Mouse (Mus musculus) thymus, postnatal 10 days (tissue): ENCODE results near the gene Mmp11.
A peak's percentile ranks its signal among the peaks of the same experiment; 100 is the strongest.

ENCODE experiments used
- DNase-seq, 2 experiments: peaks; one replicate each; pipeline ENCODE4 v3.0.0; 2021; ENCODE audit warnings: low spot score in 2 of 2

Mmp11 gene

DNA sequence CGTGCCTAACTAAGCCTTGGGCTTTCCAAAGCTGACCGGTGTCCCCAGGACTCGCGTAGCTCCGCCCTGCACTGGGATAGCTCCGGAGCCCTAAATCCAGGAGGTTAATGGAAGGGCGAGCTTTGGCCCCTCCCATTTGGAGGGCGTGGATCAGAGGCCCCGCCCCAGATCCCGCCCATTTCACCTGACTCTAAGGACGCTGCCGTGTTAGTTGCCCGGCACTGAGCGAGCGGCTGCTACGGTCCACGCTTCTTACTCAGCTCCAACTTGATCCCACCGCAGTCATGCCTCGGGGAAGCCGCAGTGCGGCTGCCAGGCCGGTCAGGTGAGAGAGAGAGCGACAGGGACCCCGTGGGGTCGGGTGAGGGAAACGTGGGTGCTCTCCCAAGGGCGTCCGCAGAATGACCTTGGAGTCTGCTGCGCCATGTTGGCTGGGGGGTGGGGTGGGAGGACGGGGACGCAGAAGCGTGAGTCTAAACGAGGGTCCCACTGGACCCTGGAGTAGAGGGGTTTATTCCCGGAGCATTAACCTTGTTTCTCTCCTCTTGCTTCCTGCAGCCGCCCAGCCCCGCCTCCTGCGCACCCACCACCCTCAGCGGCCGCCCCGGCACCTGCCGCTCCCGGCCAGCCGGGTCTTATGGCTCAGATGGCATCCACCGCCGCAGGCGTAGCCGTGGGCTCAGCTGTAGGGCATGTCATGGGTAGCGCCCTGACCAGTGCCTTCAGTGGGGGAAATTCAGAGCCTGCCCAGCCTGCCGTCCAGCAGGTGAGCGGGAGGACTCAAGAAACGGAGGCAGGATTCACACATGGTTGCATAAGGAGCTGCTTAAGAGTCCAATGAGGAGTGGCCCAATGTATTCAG is at the start of gene Mmp11:
Gene Mmp11 (minus strand): TSS at position 817 of the 862 bp plus-strand sequence.
- peak; percentile 43 to 44 for DNase-seq

DNA sequence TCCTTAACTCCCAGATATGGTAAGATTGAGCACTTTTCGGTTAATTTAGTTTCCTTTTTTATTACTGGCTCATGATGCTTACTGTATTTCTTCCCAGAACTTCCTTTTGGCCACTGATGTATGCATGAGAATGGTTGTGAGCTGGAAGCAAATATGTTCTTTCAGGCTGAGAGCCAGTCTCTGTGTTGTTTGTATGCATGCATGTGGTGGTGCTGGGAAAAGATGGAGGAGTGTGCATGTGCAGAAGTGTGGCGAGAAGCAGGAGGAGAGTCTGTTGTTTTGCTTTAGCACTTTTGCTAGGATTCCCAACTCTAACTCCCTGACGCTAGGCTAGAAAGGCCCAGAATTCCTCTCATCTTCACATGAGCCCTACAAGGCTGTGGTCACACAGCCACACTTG is 43.1 kb upstream of the Mmp11 start:
- DNase-seq, result no peak

DNA sequence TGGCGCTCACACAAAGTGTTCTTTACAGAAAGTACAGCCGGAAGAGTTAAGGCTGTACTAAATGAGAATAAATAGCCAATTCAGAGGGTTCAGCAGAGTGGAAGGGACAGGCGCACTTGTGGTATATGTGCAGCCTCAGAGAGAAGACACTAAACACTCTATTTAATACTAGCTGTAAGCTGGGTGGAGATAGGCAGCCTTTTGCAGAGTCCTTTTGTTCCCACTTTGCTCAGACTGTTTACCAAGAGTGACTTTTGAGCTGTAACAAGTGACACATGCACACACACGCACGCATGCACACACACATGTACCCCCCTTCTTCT is 42.5 kb upstream of the Mmp11 start:
- no peak for DNase-seq

DNA sequence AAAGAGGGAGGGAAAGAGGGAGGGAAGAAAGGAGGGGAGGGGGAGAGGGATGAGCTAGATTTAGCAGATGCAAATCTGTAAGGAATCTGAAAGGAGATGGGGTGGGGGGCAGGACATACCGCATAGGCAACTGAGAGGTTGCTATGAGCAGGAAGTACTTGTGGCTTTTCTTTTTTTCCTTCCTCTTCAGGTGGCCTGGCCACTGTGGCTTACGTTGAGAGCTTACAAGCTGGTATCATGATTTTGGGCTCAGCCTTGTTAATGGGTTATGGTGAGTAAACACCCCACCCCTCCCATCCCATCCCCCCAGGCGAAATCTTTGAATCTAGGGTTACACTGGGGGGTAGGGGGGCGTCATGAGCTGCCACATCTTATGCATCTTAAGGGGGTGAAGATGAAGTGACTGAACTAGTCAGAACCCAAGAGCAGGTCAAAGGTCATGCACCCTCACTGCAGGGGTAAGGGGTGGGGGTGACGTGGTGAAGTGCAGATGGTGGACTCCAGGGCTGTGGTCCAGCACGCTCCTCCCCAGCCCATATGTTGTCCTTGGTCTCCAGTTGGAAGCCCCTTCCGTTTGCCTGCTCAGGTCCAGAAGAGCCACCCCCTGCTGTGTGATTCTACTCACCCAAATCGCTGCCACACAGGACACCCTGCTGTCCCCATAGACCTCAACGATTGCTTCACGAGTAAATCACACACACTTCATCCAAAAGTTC is 42.0 kb upstream of the Mmp11 start:
- no peak for DNase-seq

DNA sequence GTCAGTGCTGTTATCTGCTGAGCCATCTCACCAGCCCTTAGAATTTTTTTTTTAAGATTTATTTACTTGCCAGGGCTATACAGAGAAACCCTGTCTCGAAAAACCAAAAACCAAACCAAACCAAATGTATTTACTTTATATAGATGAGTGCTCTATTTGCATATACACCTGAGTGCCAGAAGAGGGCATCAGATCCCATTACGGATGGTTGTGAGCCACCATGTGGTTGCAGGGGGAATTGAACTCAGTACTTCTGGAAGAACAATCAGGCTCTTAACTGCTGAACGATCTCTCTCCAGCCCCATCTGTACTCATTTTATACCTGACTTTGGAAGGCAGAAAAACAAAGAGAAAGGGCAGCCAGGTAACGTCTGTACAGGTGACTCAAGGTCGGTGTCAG is 38.9 kb upstream of the Mmp11 start:
- peak in 1 of 2 experiments; percentile 21 for DNase-seq

DNA sequence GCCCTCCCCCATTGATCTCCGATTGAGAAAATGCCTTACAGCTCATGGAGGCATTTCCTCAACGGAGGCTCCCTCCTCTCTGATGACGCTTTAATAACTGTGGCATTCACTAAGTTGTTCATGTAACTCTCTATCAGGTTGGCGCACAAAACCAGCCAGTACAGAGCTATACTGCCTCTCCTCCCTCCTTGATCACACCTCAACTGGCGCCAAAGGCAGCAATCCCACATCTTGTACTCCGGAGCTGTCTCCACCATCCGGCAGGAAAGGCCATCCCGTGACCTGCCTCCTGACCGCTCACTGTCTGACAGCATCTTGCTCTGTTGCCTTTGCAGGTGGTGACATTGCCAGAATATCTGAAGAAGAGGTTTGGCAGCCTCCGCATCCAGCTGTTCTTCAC is 37.5 kb upstream of the Mmp11 start:
- DNase-seq, result no peak

DNA sequence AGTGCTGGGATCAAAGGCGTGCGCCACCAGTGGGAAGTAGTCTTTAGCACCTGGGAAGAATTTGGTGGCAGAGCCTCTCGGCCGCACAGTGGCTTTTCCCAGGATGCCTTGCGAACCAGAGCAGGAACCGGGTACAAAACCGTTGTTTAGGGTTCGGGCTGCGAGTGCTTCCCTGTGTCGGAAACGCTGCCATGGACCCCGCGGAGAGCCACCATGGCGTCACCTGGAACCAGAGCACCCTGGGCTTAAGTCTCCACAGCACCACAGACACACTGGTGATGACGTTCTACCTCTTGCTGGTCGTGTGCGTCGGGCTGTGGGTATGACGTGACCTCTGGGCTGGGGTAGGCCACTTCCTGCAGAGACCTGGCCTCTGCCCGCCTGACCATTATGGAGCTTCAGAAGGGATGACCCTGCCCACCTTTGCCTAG is 18.1 kb upstream of the Mmp11 start, which contains the start of gene Gm5134:
Gene Gm5134 (plus strand): TSS at position 134 of the 431 bp plus-strand sequence.
- peak in 1 of 2 experiments; percentile 24 for DNase-seq

DNA sequence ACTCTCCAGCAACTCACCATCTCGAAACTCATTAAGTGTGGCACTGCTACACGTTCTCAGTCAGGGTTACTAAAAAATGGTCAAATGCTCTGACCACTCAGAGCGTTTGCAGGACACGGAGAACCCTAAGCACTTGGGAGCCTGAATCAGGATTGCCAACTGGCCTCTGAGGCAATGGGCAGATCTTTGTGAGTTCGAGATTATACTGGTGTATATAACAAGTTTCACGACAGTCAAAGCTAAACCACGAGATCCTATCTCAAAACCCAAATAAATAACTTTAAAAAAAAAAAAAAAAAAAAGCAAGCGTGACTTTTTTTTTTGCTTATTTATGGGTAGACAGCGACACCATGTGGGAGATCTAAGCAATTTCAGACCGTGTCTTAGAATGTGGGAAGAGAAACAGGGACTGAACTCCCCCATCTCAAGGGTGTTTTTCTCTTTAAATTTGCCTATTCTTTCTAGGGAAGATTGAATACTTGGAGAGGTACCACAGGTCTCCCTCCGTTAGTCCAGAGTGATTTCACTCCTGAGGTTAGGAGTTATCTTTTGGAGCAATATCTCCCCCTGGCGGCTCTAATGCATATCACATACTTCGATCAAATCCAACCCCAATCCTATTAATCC is 15.2 kb upstream of the Mmp11 start:
- DNase-seq, result peak in 1 of 2 experiments; percentile 41

DNA sequence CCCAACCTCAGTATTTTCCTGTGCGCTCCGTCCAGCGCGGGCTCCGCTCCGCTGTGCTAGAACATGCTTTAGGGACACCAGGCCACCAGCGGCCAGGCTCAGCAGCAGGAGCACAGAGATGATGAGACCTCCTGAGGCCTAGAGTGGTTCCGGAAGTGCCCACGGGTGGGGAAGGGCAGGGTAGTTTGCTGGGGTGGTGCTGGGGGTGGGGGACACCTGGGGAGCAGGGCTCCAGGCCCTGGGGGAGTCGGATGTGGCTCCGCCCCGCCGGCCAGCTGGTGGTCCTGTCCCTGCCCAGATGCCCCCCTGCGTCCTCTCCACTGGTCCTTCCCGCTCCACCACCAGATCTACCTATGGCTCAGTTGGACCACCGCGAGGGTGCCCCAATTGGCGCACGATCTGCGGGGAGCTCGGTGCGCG is 14.5 kb upstream of the Mmp11 start:
- DNase-seq, result peak; percentile 24 to 40

DNA sequence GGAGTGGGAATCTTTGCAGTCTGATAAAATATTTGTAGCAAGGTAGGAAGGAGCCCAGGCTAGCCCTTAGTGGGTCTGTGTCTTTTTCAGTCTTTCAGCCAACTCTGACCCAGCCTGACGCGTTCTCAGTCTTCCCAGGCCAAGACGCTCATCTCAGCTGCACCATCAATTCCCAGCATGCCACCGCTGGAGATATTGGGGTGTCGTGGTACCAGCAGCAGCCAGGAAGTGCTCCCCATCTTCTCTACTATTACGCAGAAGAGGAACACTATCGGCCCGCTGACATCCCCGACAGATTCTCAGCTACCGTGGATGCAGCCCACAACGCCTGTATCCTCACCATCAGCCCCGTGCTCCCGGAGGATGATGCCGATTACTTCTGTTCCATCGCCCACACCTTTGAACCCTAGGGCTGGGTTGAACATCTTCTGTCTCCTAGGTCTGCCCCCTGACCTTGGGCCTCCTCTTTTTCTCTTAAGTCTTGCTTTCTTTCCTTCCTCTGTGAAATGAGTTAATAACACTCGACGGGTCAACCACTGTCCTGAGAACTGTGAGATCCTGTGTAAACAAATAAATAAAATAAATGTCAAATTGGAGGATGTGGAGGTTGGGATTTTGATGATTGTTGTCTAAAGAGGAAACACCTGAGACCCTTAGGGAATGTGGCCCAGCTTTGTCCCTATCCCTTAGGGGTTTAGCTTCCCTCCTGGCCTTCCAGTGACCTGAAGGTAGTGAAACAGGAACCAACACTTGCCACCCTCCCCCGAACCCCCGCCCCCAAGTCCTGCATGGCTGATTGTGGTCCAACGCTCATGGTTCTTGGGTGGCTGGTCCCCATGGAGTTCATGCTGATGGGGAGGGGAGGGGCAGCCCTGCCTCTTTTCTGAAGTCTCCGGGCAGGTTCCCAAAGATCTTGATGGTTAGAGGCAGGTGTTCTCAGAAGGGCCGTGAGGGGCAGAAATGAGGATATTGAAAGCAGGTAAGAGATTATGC is 13.1 kb upstream of the Mmp11 start:
- no peak for DNase-seq

DNA sequence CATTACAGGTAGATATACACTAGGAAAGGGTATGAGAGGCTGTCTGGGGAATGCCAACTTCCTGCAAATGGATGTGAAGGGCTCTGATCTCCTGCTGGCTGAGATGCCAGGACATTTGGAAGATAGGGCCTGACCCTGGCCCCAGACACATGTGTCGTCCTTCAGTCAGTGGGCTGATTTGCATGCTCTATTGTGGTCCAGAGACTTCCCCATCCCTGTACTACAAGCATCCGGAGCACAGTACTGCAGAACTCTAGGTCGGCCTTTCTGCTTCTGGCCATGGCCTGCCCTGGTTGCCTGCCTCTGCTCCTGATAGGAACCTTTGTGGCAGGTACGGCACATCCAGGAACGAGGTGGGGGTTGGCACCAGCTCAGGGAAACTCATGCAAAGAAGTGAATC is 11.8 kb upstream of the Mmp11 start:
- no peak for DNase-seq

DNA sequence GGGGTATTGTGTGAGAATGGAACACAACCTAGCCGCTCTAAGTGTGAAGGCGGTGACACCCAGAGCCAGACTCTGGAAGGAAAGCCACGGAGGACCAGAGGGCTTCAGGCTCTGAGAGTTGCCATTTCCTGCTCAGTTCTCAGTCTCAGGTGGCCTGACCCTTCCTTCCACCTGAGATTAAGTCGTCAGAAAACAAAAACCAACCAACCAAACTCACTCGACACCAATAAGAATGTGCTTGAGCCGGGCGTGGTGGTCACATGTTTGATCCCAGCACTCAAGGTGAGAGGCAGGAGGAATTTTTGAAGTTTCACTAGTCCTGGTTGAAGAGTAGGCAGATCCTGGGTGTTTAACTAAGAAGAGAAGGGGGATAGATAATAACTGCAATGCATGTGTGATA is 9.6 kb upstream of the Mmp11 start:
- no peak for DNase-seq

DNA sequence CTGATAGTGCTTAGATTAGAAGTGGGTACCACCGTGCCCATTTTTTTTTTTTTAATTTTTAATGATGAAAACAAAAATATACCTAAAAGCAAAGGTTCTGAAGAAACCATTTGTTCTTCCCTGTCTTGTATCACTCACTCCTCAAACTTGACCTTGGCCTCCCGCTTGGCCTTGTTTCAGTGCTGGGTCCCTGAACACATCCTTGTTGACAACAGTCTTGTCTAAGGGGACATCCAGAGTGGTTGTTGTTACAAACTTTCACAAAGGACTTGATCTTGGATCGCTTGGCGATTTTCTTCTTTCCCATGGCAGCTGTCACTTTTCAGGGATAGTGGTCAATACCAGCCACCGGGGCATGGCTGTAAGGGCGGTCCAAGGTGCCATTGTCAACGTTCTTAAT is 8.9 kb upstream of the Mmp11 start:
- DNase-seq, result no peak

DNA sequence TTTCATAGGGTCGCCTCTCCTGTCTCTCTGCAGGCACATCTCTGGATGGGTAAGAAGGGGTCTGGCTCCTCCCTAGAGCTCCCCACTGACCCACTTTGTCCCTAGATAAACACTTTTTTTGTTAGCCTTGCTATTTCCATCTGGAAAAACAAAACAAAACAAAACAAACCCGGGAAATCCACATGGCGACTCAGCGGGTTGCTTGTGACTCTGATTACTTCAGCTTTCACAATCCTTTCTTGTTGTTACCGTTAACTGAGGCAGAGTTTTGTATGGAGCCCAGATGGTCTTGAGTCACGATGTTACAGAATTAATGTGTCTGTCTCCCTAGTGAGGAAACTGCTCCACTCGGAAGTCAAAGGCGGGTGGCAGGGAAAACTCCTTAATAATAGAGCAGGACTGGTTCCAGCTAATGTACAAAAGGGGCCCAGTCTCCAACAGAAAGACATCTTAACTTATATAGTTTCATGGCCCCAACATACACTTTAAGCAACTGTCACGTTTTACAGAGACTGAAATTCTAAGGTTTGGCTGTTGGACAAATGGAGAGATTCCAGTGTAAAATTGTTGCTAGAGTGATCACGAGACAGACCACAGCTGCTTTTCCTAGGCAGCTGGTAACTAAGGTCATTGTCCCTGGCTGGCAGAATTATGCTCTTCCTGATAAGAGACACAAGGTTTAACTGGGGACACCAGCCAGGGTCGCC is 7.9 kb upstream of the Mmp11 start:
- no peak for DNase-seq

DNA sequence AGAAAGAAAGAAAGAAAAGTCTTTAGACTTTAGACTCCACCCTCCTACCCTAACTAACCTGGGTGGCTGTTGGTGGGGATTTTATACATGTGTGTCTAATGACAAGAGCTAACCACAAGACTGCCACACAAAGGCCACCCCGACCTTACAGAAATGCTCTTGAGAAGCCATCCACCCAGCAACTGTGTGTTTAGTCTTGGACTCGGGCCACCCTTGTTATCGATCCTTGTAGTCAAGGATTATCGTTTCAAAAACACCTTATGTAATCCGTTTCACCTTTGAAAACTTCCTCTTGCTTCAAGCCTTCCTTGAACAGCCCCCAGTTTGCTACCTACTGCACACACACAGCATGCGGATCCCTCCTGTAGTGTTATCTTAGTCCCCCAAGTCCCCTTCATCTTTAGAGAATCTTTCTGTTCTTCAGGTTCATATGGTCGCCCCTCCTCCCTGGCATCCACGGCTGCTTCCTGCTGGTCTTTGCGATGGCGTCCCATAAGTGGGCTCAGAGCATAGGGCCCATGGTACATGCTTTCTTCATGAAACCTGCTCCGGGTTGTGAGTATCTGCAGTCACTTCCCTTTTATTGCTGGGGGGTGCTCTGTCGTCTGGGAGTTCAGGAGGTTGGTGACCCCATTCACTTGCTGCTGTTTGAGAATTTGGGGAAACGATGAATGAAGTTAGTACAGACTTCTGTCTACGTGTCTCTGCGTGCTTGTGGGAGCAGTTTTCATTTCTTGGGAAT is 6.6 kb upstream of the Mmp11 start, which contains the start of gene Vpreb3:
Gene Vpreb3 (plus strand): TSS at position 322 of the 742 bp plus-strand sequence.
- no peak for DNase-seq

DNA sequence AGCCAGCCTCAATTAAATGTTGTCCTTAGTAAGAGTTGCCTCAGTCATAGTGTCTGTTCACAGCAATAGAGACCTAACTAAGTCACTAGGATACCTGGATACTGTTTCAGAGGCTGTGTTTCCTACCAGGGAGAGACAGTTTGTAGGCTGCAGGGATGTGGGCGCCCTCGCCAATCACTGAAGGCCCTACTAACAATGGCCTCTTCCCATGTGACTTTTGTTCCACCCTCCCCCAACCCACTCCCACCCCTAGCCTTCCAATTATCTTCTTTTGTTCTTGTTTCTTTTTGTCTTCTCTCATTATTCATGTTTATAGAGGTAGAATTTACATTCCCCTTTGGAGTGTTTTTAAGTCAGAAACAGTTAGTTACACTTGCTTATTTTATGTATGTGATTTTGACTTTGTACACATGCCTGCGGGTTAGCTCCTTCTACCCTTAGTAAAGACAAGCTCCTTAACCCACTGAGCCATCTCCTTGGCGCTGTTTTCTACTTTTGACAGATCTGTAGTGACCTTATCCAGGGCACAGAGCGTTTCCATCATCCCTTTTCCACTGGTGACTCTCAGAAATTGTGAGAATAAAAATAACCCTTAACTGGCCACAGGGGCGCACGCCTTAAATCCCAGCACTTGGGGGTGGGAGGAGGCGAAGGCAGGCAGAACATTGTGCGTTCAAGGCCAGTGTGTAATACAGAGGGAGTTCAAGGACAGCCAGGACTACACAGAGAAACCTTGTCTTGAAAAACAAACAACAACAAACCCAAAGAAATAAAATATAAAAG is 4.9 kb upstream of the Mmp11 start:
- no peak for DNase-seq

DNA sequence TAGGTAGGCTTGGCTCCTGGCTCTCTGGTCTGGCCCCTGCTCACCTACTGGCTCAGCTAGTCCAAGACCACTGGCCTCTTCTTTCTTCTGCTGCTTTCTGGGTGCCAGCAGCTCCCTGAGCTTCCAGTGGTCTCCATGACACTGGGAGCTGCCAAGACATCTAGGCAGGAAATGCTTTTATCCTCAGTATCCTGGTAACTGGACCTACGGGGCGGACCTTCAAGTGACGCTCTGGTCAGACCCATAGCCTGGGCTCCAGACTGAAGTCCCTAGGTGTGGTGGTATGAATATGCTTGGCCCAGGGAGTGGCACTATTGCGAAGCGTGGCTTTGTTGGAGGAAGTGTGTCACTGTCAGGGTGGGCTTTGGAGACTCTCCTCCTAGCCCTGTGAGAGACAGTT is 4.2 kb upstream of the Mmp11 start, which contains the start of gene Gm867:
Gene Gm867 (minus strand): TSS at position 153 of the 400 bp plus-strand sequence.
- no peak for DNase-seq

DNA sequence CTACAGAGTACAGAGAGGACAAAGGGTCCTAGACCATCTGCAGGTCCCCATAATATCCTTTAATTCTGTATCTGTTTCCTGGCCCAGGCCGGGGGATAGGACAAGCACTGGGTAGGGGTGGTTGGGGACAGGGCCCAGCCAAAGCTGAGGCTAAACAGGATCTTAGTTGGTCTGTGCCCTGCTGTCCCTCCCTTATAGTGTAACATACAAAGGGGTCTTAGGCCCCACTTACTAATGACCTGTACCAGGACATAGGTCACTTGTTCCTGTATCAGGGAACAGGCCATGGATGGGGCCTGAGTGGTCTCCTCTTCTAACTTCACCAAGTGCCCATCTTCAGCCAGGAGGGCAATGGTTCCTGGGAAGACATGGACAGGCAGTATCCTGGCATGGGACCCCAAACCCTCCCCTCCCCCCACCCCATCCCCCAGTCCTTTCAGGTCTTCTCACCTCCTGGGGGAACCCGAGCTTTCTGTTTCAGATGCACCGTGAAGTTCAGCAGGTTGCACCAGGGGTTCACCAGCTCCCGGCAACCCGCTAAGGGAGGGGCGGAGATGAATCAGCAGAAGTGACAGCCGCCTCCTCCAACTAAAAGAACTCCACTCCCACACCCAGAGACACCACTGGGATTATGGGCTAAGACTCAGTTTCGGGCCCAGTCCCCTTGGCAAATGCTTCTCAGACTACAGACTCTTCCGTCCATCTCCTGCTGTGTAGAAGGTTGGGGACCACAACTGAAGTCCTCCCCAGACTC is 3.4 kb upstream of the Mmp11 start:
- DNase-seq, result no peak
